Mouse (Mus musculus) lung, postnatal 0 days (tissue): Measurements from ENCODE around the gene Rita1. TPM values are rescaled to one million over a fixed set of nuclear protein-coding genes. Genes with fewer than 3 reads are reported as not detected.
A peak's percentile ranks its signal among the peaks of the same experiment; 100 is the strongest.

Experiments used
- ATAC-seq: fragments of 200-750 bp; cut with Nextera tagmentation; 2 replicates; pipeline ENCODE4 v1.8.0; 2017; ENCODE audit warnings: moderate library complexity
- DNase-seq: peaks from one replicate; pipeline ENCODE4 v3.0.0-alpha.2; 2016; ENCODE audit warnings: low spot score
- H3K27ac ChIP-seq: fragments of 300-500 bp; sonication (generic); 2 replicates; pipeline ENCODE4 v1.5.1; 2014; ENCODE audit warnings: antibody characterized with exemption, mild to moderate bottlenecking, low read length, mixed read lengths
- H3K27me3 ChIP-seq: fragments of 300-500 bp; sonication (generic); replicated peaks from 2 replicates; pipeline ENCODE4 v1.6.1; 2014; ENCODE audit warnings: low read length, mixed read lengths; ENCODE audit not compliant: insufficient read depth
- H3K36me3 ChIP-seq: fragments of 300-500 bp; sonication (generic); 2 replicates; pipeline ENCODE4 v1.6.1; 2014; ENCODE audit warnings: low read length, mixed read lengths; ENCODE audit not compliant: insufficient read depth
- H3K4me1 ChIP-seq: fragments of 300-500 bp; sonication (generic); 2 replicates; pipeline ENCODE4 v1.6.1; 2014; ENCODE audit warnings: antibody characterized with exemption, low read depth, low read length, mixed read lengths; ENCODE audit not compliant: insufficient read depth
- H3K4me2 ChIP-seq: fragments of 300-500 bp; sonication (generic); replicated peaks from 2 replicates; pipeline ENCODE4 v1.6.1; 2014; ENCODE audit warnings: low read depth, mild to moderate bottlenecking, low read length, moderate library complexity, mixed read lengths
- H3K4me3 ChIP-seq: fragments of 300-500 bp; sonication (generic); 2 replicates; pipeline ENCODE4 v1.5.1; 2014; ENCODE audit warnings: low read depth, low read length
- H3K9ac ChIP-seq: fragments of 300-500 bp; sonication (generic); replicated peaks from 2 replicates; pipeline ENCODE4 v1.6.1; 2014; ENCODE audit warnings: low read depth, mild to moderate bottlenecking
- H3K9me3 ChIP-seq: fragments of 300-500 bp; sonication (generic); 2 replicates; pipeline ENCODE4 v1.6.1; 2016; ENCODE audit warnings: low read length, mixed read lengths
- CTCF ChIP-seq: IDR thresholded peaks from 2 replicates; pipeline ENCODE4 v1.5.1; 2016; ENCODE audit warnings: antibody characterized with exemption, mild to moderate bottlenecking
- EP300 ChIP-seq: IDR thresholded peaks from 2 replicates; pipeline ENCODE4 v1.6.1; 2016; ENCODE audit warnings: antibody characterized with exemption, mild to moderate bottlenecking, control low read depth
- WGBS: fragments of 180-500 bp; shearing (Covaris S2); extraction: QIAGEN DNeasy Blood & Tissue Kit; methylation state at CpG from one replicate; pipeline ENCODE4 v1.1.7; 2014; 5-methylcytosine and 5-hydroxymethylcytosine counted together
- polyA plus RNA-seq: library from polyadenylated mRNA; unstranded; fragments of >200 nt; fragmentation: Nextera tagmentation; extraction: Ambion mirVana; gene quantifications from 2 replicates; pipeline ENCODE4 v1.2.1, GENCODE M21; 2015

The Rita1 gene
- polyA plus RNA-seq, 1 experiment from 2014 or later, result 10.0 TPM

- no peak overlapping the region for H3K27ac ChIP-seq
- no peak overlapping the region for H3K4me2 ChIP-seq
- H3K4me1 ChIP-seq, result peaks cover 6% of the 10 kb centered on the region
- 22% methylated on average over 13 of the region's 13 CpGs for WGBS
- no peak for DNase-seq
- H3K4me3 ChIP-seq, result no peak overlapping the region
- H3K9ac ChIP-seq, result no peak overlapping the region
- no peaks in the 10 kb centered on the region for H3K36me3 ChIP-seq
- ATAC-seq, result no peak
- TF ChIP-seq EP300 (no peak), CTCF (no peak)
- no peaks in the 10 kb centered on the region for H3K9me3 ChIP-seq
- H3K27me3 ChIP-seq, result peaks cover 36% of the 10 kb centered on the region
Measured at GRCm38 (mm10) chr5:120649938-120650337, 37.5 kb upstream of the Rita1 start.

GRCm38 (mm10) chr5:120649374-120649933 lies 37.1 kb upstream of the Rita1 start:
- Histone ChIP-seq H3K9ac (no peak overlapping the region), H3K4me3 (peak overlapping the region; percentile 29; the same call in 1 of the 2 replicates)
- peak; percentile 25 for ATAC-seq

GRCm38 (mm10) chr5:120648569-120649373 lies 36.4 kb upstream of the Rita1 start, which contains the start of gene Rasal1:
Gene Rasal1, plus strand, starts transcription at chr5:120648812.
- Histone ChIP-seq H3K27ac (no peak within 1 kb of the TSS), H3K4me1 (peaks cover 6% of the 10 kb centered on the region), H3K36me3 (no peaks in the 10 kb centered on the region), H3K27me3 (peaks cover 36% of the 10 kb centered on the region), H3K4me3 (peak within 1 kb of the TSS; percentile 29), H3K9me3 (no peaks in the 10 kb centered on the region), H3K4me2 (peak within 1 kb of the TSS; percentile 40), H3K9ac (no peak within 1 kb of the TSS)
- TF ChIP-seq CTCF (peak; percentile 56), EP300 (no peak)
- DNase-seq, result peak; percentile 40
- peak; percentile 55 for ATAC-seq
- WGBS, result 1% methylated on average over 37 of the region's 53 CpGs

More at GRCm38 (mm10) chr5:120649374-120649933, 37.1 kb upstream of the Rita1 start:
- Histone ChIP-seq H3K9me3 (no peaks in the 10 kb centered on the region), H3K4me2 (peak overlapping the region; percentile 40), H3K27me3 (peaks cover 36% of the 10 kb centered on the region), H3K36me3 (no peaks in the 10 kb centered on the region), H3K4me1 (peaks cover 6% of the 10 kb centered on the region), H3K27ac (no peak overlapping the region)
- no peak for TF ChIP-seq EP300
- no peak for TF ChIP-seq CTCF
- no peak for DNase-seq
- 5% methylated on average over 21 of the region's 21 CpGs for WGBS

GRCm38 (mm10) chr5:120647814-120648491 lies 35.6 kb upstream of the Rita1 start:
- ATAC-seq (no peak), DNase-seq (no peak)
- Histone ChIP-seq H3K4me1 (peaks cover 6% of the 10 kb centered on the region), H3K36me3 (no peaks in the 10 kb centered on the region), H3K4me3 (no peak overlapping the region), H3K9ac (no peak overlapping the region), H3K27ac (no peak overlapping the region), H3K4me2 (peak overlapping the region; percentile 40; the same call in 1 of the 2 replicates), H3K27me3 (peaks cover 36% of the 10 kb centered on the region), H3K9me3 (no peaks in the 10 kb centered on the region)
- WGBS, result 32% methylated on average over 12 of the region's 12 CpGs
- TF ChIP-seq EP300 (no peak), CTCF (peak; percentile 11; the same call in 1 of the 2 replicates)

- no peak for TF ChIP-seq CTCF
- 61% methylated on average over 4 of the region's 4 CpGs for WGBS
- no peak overlapping the region for H3K4me3 ChIP-seq
- H3K36me3 ChIP-seq, result no peaks in the 10 kb centered on the region
- H3K4me1 ChIP-seq, result peaks cover 6% of the 10 kb centered on the region
- H3K4me2 ChIP-seq, result no peak overlapping the region
- no peaks in the 10 kb centered on the region for H3K9me3 ChIP-seq
- ATAC-seq, result no peak
- no peak overlapping the region for H3K9ac ChIP-seq
- no peak for DNase-seq
- H3K27me3 ChIP-seq, result peaks cover 36% of the 10 kb centered on the region
- no peak overlapping the region for H3K27ac ChIP-seq
Measured at GRCm38 (mm10) chr5:120647361-120647760, 35.0 kb upstream of the Rita1 start.

GRCm38 (mm10) chr5:120645851-120646250 lies 33.5 kb upstream of the Rita1 start:
- no peak for TF ChIP-seq EP300
- no peak for TF ChIP-seq CTCF
- ATAC-seq (no peak), DNase-seq (no peak)
- WGBS, result 37% methylated on average over 6 of the region's 6 CpGs
- Histone ChIP-seq H3K4me1 (peaks cover 6% of the 10 kb centered on the region), H3K4me2 (no peak overlapping the region), H3K27me3 (peaks cover 34% of the 10 kb centered on the region), H3K27ac (no peak overlapping the region), H3K9ac (no peak overlapping the region), H3K36me3 (no peaks in the 10 kb centered on the region), H3K9me3 (no peaks in the 10 kb centered on the region), H3K4me3 (no peak overlapping the region)
